Mouse (Mus musculus) layer of hippocampus, postnatal 36 days (tissue): ENCODE data around the gene Nlrc3. TPM values are rescaled to one million over a fixed set of nuclear protein-coding genes. Genes with fewer than 3 reads are reported as not detected.
"Not testable (repeated sequence)": the region's sequence is repeated elsewhere in the genome, so short reads cannot be mapped to it uniquely, and the experiment has no call there.

Experiments
- DNase-seq, 2 experiments: peaks; one replicate each; pipeline ENCODE4 v3.0.0; 2022
- total RNA-seq, 2 experiments: library from RNA; stranded (reverse); gene quantifications; 2 replicates each; pipeline ENCODE4 v1.2.3; 2021

The Nlrc3 gene
- 1 to 10 TPM; 2.2 to 2.9 TPM for total RNA-seq

DNA sequence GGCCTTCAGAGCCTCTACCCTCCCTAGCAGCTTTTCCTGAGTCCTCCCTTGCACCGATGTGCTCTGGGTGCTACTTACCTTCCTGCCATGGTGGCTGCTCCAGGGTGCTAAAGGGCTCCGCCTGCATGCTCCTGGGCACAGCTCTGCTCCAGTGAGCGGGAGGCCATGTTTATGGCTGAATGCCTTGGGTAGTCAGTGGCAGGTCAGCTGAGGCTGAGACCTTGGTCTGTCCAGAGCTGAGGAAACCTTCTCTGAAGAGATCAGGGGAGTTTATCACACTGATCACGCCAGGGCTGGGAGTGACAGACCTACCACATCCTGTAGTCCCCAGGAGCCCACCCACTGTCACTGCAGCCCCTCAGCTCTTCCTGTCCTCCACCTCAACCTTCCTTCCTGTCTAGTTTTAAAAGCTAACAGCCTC is at the start of gene Nlrc3:
TSS of gene Nlrc3 (minus strand) at position 382 of the 421 bp plus-strand sequence.
- DNase-seq: no peak

DNA sequence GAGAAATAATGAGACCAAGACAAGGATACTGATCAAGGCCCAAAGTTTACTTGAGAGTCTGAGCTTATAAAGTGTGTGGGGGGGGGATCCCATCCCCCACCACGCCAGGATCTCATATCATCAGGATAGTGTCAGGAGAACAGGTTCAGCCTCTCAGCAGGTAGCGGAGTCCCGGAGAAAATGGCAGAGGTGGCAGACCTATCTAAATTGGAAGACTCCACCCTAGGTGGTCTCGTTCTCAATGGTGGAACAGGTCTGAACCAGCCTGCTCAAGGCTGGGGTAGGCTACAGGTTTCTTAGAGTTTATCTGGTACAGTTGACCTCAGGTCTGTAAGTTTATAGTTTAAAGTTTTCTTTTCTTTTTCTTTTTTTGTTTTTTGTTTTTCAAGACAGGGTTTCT is 46.3 kb upstream of the Nlrc3 start:
- no peak for DNase-seq

DNA sequence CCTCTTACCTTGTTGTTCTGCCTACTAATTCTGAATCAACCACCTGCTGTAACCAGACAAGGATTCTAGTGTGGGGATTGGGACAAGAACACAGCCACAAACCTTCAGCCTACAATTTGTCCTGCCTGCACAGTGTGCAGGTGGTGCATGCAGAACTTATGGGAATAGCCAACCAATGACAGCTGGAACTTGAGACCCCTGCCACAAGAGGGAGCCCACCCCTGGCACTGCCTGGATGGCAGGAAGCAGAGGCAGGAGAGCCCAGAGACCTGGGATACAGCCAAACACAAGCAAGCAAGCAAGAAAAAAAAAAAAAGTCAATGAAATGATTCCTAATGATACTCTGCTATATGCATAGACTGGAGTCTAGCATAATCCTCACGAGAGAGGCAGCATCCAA is 44.8 kb upstream of the Nlrc3 start:
- no peak for DNase-seq

DNA sequence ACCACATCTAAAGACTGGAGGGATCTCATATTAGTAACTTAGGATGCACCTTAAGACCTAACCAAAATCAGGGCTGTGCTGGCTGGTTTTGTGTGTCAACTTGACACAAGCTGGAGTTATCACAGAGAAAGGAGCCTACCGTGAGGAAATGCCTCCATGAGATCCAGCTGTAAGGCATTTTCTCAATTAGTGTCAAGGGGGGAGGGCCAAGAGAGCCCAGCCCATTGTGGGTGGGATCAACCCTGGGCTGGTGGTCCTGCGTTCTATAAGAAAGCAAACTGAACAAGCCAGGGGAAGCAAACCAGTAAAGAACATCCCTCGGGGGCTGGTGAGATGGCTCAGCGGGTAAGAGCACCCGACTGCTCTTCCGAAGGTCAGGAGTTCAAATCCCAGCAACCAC is 41.0 kb upstream of the Nlrc3 start:
- not testable (repeated sequence) for DNase-seq

DNA sequence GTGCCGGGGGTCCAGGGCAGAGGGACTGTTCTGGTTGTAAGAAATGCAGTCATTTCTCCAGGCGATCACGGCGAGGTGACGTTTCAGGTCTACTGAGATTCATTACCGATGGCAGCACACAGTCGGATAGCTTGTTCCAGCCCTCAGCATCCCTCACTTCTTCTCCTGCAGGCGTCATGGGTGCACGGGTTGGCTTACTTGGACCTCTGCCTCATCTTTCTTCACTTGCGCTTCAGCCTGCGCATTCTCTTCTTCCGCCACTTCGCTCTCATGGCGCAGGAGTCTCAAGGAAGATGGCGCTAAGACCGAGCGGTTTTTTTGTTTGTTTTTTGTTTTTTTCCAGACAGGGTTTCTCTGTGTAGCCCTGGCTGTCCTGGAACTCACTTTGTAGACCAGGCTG is 40.4 kb upstream of the Nlrc3 start:
- not testable (repeated sequence) for DNase-seq

DNA sequence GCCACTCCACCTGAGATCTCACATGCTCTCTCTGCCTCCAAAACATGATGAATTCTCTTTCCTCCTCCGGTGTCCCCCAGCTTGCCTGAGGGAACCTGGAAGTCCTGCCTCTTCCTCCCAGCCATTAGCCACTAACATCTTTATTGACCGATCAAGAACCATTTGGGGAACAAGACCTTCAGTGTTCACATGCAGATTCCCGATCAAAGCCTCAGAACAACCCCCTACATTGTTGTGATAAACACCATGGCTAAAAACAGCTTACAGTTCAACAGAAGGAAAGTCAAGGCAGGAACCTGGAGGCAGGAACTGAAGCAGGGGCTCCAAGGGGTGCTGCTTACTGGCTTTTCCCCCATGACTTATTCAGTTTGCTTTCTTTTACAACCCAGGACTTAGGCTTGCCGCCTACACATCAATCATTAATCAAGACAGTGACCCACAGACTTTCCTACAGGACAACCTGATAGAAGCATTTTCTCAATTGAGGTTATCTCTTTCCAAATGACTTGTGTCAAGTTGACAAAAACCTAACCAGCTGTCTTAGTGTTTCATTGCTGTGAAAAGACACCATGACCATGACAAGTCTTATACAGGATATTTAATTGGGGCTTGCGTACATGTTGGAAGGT is 37.7 kb upstream of the Nlrc3 start:
- DNase-seq: no peak

DNA sequence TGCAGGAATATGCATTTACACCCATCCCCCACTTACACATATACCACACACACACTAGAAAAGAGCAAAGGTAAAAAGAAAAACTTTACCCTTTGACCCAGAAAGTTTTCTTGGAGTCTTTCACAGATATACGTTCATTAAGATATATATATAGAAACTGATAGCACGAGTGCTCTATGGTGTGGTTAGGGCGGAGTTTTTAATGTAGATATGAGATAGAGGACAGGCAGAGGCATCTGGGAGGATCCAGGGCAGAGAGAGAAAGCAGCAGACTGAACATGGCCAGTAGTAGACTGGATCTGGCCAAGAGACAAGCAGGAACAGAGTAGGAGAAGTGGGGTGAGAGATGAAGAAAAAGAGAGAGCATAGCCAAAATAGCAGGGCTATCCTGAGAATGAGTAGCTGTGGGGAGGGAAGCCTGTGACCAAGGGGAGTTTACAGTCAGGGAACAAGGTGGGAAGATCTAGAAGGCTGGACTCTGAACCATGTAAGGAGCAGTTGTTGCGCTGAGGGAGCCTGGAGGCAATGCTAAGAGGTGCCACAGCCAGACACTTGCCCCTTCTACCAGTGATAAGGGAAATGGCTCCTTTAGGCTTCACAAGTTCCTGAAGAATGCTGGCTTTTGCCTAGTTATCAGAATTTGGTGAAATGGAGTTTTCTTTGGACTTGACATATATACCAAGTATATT is 36.6 kb upstream of the Nlrc3 start:
- no peak for DNase-seq

DNA sequence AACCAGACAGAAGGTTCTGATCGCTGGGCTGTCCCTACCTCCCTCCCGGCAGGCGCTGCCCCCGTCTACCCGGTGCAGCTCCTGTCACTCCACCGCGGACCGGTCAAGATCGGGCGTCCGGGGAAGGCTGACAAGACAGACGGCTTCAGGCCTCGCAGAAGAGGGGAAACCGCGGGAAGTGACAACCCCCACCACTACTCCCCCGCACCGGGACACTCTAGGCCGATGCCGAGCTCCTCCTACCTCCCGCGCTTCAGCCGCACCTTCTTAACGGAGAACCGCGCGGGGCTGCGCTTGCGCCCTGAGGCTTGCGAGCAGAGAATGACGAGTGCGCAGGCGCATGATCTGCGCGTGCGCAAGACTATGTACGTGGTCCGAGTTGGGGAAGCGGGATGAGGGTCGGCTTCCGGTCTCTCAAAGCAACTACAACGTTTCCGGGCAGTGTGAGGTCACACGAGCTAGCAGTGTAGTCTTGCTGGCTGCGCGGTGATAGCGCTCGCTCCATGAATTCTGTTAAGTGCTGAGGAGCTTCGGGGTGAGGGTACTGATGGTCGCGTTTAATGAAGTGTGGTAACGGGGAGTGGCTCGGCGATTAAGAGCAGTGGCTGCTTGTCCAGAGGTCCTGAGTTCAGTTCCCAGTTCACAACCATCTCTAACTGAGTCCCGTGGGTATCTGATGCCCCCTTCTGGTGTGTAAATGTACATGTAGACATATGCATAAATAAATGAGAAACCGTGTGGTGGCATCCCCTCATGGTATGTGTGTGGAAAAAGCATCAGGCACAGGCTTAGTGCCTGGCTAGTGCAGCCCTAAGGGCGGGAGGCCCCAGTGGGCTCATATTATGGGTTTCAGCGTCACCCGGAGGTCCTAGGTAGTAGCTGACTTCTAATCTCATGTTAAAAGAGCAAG is 27.3 kb upstream of the Nlrc3 start, which contains the start of gene Slx4:
TSS of gene Slx4 (minus strand) at position 282 of the 910 bp plus-strand sequence.
- DNase-seq: peak; percentile 95 to 96

DNA sequence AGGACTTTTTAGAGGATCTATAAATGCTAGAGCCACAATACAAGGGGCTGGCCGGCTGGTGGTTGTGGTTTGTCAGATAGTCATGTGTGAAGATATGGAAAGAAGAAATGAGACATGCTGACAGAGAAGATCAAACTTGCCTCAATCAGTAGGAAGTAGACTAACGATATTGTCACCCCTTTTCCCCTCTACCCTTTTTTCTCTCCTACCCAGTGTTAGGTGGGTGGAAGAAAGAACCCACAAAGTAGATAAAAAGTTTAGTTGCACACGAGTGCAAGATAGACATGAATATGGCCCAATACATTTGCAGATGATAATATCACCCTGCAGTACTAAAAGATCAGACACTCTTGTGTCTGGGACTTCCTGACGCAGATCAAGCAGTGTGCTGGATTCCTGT is 12.0 kb upstream of the Nlrc3 start:
- DNase-seq: no peak

DNA sequence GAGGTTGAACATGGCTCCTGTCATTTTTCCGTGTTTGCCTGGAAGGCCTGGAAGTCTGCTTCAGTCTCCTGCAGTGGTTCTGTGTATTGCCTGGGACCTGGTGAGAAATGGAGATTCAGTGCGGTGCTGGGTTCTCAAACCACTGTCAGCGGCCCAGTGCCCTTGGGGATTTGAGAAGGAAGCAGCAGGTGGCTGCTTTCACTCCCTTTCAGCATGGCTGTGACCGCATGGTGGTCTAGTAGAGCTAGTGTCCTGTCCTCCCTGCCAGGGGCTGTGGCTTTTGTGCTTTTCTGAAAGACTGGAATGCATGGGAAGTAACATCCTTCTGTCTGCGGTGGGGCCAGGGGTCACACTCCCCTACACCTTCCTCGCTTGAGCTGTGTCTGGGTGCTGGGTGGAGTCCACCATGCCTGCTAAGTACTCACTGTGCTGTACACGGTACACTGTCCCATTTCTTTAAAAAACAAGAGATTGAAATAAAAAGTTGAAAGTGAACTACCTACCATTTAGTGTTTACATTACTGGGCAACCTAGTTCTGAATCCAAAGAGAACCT is 6.8 kb upstream of the Nlrc3 start:
- DNase-seq: no peak

DNA sequence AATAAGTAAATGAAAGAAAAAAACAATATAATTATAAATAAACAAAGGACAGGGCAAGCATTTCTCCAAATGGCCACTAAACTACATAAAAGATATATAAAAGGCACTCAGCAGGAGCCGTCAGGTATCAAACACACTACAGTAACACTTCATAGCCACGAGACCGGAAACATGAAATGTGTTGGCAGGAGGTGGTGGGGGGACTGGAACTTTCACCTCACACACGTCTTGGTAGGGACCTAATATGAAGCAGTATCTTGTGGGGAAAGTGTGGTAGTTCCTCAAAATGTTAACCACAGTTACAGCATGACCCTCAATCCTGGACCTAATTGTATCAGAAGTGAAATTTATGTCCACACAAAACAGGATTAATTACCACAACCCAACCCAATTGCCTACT is 5.7 kb upstream of the Nlrc3 start:
- no peak for DNase-seq

DNA sequence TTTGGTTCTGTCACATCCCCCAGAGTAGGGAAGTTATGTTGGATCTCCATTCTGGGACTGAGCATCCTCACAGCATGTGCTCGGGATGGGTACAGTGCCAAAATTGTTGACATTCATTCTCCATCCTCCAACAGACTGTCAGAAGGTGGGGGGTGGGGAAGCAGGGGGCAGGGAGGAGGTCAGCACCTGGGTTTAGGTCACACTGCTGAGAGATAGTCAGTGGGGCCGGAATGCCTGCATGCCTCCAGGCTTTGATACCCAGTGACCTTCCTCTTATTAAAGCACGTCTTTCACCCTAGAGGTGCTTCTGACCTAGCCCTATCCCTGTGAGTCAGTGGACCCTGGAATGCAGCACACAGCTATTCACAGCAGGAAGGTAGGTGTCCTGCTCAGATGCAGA is 280 bp upstream of the Nlrc3 start:
- no peak for DNase-seq

DNA sequence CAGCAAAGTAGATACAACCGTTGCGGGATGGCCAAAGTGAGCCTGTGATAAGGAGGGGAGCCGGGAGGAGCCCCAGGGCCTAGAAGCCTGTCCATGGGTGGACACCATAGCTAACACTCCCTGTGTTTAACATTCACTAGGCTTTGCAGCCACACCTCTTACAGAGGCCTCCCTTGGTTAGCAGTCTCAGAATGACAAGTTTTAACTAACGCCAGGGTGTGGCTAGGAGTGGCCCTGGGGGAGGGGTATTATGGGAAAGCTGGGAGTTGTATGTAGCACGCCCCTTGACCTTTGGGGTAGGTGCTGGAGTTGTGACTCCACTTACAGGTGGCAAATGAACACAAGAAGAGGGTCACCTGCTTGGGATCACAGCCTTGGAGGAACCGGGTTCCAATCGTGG is 774 bp downstream of the Nlrc3 start:
- DNase-seq: no peak

DNA sequence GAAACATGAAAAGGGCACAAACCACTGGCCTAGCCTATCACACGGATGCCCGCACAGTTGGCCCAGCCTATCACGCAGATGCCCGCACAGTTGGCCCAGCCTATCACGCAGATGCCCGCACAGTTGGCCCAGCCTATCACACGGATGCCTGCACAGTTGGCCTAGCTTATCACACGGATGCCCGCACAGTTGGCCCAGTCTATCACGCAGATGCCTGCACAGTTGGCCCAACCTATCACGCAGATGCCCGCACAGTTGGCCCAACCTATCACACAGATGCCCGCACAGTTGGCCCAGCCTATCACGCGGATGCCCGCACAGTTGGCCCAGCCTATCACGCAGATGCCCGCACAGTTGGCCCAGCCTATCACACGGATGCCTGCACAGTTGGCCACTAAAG is 2.0 kb downstream of the Nlrc3 start:
- DNase-seq: not testable (repeated sequence)

DNA sequence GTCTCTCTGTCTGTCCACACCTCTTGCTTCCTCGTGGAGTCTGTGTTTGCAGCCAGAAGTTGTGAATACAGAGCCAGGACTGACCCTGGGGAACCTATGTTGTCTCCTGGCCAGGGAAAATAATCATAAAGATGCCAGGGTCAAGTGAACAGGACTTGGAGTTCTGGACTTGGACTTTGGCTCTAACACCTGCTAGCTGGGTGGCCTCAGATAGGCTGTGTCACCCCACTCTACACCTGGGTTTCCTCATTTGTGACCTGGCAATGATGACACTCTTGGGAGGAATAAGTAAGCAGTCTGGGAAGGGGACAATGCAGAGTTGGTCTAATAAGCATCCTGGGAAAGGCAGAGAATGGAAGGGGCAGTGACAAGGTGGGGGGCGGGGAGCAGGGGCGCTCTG is 10.9 kb downstream of the Nlrc3 start:
- DNase-seq: no peak

DNA sequence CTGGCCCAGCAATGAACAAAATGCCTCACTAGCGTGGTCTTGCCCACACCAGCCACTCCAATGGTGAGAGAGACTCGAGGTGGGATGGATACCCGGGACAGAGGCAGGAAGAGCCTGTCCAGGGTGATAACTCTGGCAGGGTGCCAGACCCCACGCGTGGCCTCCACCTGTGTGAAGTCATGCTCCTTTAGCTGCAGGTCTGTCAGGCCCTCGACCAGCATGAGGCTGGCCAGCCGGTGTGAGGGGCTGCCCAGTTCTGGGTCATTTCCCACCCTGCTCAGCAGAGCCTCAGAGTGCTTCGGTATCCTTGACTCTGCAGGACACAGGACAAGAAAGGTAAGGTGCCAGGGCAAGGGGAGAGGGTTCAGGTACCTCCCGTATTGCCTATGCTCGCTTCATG is 11.4 kb downstream of the Nlrc3 start:
- DNase-seq: no peak

DNA sequence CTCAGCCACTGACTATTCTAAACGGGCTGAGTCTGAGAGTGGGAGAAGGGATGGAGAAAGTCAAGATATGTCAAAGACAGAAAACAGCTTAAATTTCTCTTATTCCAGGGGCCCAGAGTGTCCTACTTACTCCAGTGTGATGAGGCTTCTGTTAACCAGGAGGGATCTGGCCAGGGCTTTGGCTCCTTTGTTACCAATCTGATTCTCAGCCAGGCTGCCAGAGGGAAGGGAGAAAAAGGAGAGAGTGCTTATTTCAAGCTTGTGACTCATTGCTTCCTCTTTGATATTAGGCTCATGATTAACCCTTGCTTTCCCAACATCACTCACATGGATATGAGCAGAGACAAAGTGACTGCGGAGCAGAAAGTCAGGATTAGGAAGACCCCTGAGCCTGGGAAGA is 17.2 kb downstream of the Nlrc3 start:
- no peak for DNase-seq

DNA sequence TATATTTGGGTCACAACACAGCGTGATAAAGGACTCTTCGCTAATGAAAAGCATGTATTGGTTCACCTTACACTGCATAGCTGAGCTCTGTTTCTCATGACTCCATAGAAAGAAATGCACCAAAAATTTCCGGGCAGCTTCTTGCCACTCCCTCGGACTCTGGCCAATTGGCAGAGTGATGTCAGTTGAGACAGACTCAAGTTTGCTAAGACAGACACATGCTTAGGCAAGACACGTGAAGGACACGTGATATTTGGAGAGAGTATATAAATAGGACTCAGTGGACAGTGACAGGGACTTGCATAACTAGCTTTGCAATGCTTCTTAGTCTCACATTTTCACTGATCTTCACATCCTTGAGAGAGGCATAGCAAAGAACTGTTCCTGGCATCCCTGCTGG is 20.1 kb downstream of the Nlrc3 start:
- no peak for DNase-seq

DNA sequence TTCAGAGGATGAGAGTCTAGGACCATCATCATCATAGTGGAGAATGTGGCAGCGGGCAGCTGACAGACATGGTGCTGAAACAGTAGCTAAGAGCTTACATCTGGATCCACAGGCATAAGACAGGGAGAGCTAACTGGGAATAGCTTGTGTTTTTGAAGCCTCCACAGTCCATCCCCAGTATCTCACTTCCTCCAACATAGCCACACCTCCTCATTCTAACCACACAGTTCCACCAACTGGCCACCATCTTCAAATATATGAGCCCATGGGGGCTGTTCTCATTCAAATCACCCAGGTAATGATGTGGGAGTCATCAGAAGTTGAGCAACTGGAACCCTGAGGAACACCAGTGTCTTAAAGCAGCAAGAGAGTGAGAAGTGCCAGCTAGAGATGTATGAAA is 25.3 kb downstream of the Nlrc3 start:
- DNase-seq: no peak

DNA sequence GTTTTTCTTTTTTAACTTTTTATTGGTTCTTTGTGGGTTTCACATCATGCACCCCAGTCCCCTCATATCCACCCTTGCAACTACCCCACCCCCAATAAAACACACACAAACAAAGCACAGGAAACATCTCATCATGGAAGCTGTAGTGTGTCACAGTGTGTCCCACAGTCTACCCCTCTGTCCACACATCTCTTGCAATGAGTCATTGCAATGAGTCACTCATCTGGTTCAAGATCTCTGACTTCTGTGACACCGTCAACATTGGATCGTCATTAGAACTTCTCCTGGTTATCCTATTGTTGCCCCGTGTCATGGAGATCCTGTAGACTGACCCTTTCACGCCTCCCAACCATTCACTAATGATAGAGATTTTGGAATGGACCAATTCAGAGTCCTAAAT is 41.7 kb downstream of the Nlrc3 start:
- DNase-seq: no peak

DNA sequence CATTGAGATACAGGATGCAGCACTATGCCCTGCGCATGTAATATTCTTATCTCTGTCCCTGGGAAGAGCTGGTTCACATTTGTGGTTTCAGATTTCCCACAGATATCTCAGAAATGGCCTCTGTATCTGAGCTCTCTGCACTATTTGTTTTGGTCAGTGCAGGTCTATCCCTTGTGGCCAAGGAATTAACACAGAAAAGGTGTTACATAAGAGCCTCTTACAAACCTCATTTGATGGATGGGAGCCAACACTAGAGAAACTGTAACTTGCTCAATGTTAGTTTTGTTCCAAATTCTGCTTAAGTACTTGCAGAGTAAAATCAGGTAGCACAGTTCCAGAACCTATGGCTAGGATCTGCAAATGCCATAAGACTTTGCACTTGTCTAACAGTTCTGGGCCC is 42.3 kb downstream of the Nlrc3 start:
- no peak for DNase-seq

DNA sequence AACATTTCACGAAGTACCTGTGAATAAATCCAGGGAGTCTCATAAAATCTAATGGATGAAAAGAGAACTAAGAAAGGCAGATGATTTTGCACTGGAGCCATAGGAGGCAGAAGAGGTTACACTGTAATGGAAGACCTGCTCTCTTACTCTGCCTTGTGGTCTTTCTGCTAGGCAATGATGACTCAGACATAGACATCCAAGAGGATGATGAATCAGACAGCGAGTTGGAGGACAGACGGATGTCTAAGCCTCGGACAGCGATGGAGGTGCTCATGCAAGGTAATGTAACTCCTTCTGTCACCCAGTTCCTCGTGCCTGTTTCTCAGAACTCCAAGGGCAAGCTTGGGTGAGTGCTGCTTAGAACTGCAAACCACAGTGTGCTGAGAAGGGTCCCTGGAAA is 42.9 kb downstream of the Nlrc3 start:
- no peak for DNase-seq

DNA sequence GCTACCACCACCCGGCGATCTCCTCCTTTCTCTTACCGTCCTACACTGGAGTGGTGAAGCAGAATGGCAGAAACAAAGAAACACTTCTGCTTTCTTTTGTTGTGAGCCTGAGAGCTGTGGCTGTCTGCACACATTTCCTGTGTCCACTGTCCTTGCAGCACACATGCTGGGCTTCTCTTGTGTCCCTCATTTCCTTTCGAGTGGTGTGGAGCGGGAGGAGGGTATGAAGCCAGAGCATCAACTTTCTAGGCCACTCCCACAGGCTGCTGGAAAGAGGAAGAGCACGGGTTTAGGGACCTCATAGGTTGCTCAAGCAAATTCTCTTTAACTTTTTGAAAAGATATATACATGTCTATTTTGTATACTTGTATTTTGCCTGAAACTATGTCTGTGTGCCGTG is 47.3 kb downstream of the Nlrc3 start:
- DNase-seq: no peak
